Mouse (Mus musculus): ENCODE measurements at regions not wholly inside any gene's neighbourhood (a gene's known extent, or its start where the extent isn't known, plus 50 kb on each side); places are given as distances from the start of the nearest gene placed in this dataset.

DNA sequence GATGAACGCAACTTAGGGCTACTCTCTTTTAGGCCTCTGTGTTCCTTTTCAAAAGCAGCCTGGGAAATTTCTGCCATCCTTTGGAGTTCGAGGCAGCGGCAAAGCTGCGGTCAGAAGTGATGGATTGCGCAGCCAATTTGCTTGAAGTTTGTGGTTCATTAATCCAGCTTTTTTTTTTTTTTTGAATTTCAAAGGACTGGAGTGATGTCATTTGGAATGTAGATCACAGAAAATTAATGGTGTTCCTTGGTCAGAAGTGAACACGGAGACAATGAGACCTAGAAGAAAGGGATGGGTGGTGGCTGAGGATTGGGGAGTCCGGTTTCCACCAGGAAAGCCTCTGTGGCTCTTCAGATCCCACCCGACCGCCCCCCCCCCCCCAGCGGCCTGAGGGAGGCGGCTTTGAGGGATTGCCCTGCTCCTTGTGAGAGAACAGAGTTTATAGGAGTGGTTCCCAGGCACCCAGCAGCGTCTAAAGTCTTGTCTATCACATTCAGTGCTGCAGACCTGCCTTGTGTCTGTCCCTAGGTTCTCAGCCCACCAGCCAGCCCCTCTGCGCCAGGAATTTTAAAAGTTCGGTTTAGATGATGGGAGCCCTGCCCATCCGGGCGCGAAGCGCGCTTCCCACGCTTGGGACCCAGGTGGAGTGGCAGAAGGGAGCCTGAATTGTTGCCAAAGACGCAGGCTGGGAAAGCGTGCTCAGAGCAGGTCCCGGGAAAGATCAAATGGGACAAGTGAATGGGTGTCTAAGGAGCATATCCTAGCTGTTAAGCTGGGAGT is 135.1 kb downstream of the Klhl25 start:
- in situ Hi-C loops (cut with MboI; ENCODE audit: low pct_ligation_motif_present, low pct_unique_long_range_greater_than_20kb, low sequenced_read_pairs) (no loop called here), dilution Hi-C loops (cut with MboI; ENCODE audit: extremely low pct_ligation_motif_present, extremely low pct_unique_long_range_greater_than_20kb, low sequenced_read_pairs) (no loop called here)
- DNase-seq (ENCODE audit: extremely low read depth) = no peak
- H3K79me2 ChIP-seq (replicated peaks; ENCODE audit: control insufficient read depth, extremely low read depth, insufficient read depth, poor library complexity, severe bottlenecking) = no peaks in the 10 kb centered on the region
- no peaks in the 10 kb centered on the region for H3K4me1 ChIP-seq (ENCODE audit: control insufficient read depth in 1 of 2, insufficient read depth in 2 of 2)
- no peaks in the 10 kb centered on the region for H3K9me3 ChIP-seq (replicated peaks; ENCODE audit: low read length)
- H3K27ac ChIP-seq (ENCODE audit: insufficient read depth, low read depth) = no peak overlapping the region
- H3K4me3 ChIP-seq (replicated peaks in 1 of 3; ENCODE audit: low read depth in 2 of 3, low read length in 2 of 3, poor library complexity in 1 of 3) = no peak overlapping the region
- H3K27me3 ChIP-seq (replicated peaks) = peaks cover 60% of the 10 kb centered on the region
- no peak overlapping the region for H3K9ac ChIP-seq (ENCODE audit: insufficient read depth, low read depth)
- H3K4me2 ChIP-seq (ENCODE audit: insufficient read depth, low read depth, poor library complexity, severe bottlenecking) = no peak overlapping the region
- TF ChIP-seq MAX (IDR thresholded peaks at IDR 0.05; ENCODE audit: low read length) (no peak), POLR2A (IDR thresholded peaks at IDR 0.05; ENCODE audit: low read depth, low read length) (no peak), ZKSCAN1 (IDR thresholded peaks at IDR 0.05; ENCODE audit: borderline replicate concordance, low read depth, low read length) (no peak), POLR2AphosphoS2 (IDR thresholded peaks at IDR 0.05; ENCODE audit: low read depth, low read length) (no peak), RAD21 (IDR thresholded peaks at IDR 0.05; ENCODE audit: low read depth, low read length) (no peak), JUN (IDR thresholded peaks at IDR 0.05; ENCODE audit: insufficient read depth, low read depth, low read length) (no peak), UBTF (IDR thresholded peaks at IDR 0.05; ENCODE audit: low read depth, low read length) (no peak), SMC3 (IDR thresholded peaks at IDR 0.05; ENCODE audit: low read depth, low read length) (no peak), E2F4 (IDR thresholded peaks at IDR 0.05; ENCODE audit: insufficient replicate concordance, low read depth, low read length) (no peak), BHLHE40 (IDR thresholded peaks at IDR 0.05; ENCODE audit: low read depth, low read length) (no peak), GABPA (IDR thresholded peaks at IDR 0.05; ENCODE audit: insufficient replicate concordance, low read depth, low read length) (no peak), NELFE (IDR thresholded peaks at IDR 0.05; ENCODE audit: low read depth, low read length) (no peak), PAX5 (IDR thresholded peaks at IDR 0.05; ENCODE audit: low read length) (no peak), MYC (IDR thresholded peaks at IDR 0.05; ENCODE audit: low read depth, low read length) (no peak)
- no peaks in the 10 kb centered on the region for H3K36me3 ChIP-seq (replicated peaks in 1 of 2; ENCODE audit: control insufficient read depth in 1 of 2, insufficient read depth in 1 of 2, low read length in 1 of 2)

GRCm38 (mm10) chr7:75983809-75984171 is 135.7 kb downstream of the Klhl25 start:
- H3K4me3 ChIP-seq (replicated peaks in 1 of 3; ENCODE audit: low read depth in 2 of 3, low read length in 2 of 3, poor library complexity in 1 of 3) = no peak overlapping the region
- peaks cover 64% of the 10 kb centered on the region for H3K27me3 ChIP-seq (replicated peaks)
- dilution Hi-C loops (cut with MboI; ENCODE audit: extremely low pct_ligation_motif_present, extremely low pct_unique_long_range_greater_than_20kb, low sequenced_read_pairs) = no loop called here

More at GRCm38 (mm10) chr7:75983809-75984171, 135.7 kb downstream of the Klhl25 start:
- DNase-seq (ENCODE audit: extremely low read depth) = no peak
- Histone ChIP-seq H3K79me2 (replicated peaks; ENCODE audit: control insufficient read depth, extremely low read depth, insufficient read depth, poor library complexity, severe bottlenecking) (no peaks in the 10 kb centered on the region), H3K36me3 (replicated peaks in 1 of 2; ENCODE audit: control insufficient read depth in 1 of 2, insufficient read depth in 1 of 2, low read length in 1 of 2) (no peaks in the 10 kb centered on the region), H3K27ac (ENCODE audit: insufficient read depth, low read depth) (no peak overlapping the region), H3K9ac (ENCODE audit: insufficient read depth, low read depth) (no peak overlapping the region), H3K9me3 (replicated peaks; ENCODE audit: low read length) (no peaks in the 10 kb centered on the region), H3K4me2 (ENCODE audit: insufficient read depth, low read depth, poor library complexity, severe bottlenecking) (no peak overlapping the region), H3K4me1 (ENCODE audit: control insufficient read depth in 1 of 2, insufficient read depth in 2 of 2) (no peaks in the 10 kb centered on the region)
- TF ChIP-seq MXI1 (IDR thresholded peaks at IDR 0.05; ENCODE audit: low read depth, low read length) (no peak), POLR2A (IDR thresholded peaks at IDR 0.05; ENCODE audit: low read depth, low read length) (no peak), TBP (conservative IDR thresholded peaks at IDR 0.05; ENCODE audit: low read depth, low read length) (no peak), KAT2A (IDR thresholded peaks at IDR 0.05; ENCODE audit: insufficient replicate concordance, low read length) (no peak), RAD21 (IDR thresholded peaks at IDR 0.05; ENCODE audit: low read depth, low read length) (no peak), MYC (IDR thresholded peaks at IDR 0.05; ENCODE audit: low read depth, low read length) (no peak), NELFE (IDR thresholded peaks at IDR 0.05; ENCODE audit: low read depth, low read length) (no peak), MAFK (IDR thresholded peaks at IDR 0.05; ENCODE audit: insufficient replicate concordance, low read length) (no peak), JUN (IDR thresholded peaks at IDR 0.05; ENCODE audit: insufficient read depth, low read depth, low read length) (no peak), IRF4 (IDR thresholded peaks at IDR 0.05; ENCODE audit: low read depth, low read length) (no peak), ZNF384 (IDR thresholded peaks at IDR 0.05; ENCODE audit: low read depth, low read length) (no peak), E2F4 (IDR thresholded peaks at IDR 0.05; ENCODE audit: insufficient replicate concordance, low read depth, low read length) (no peak), MEF2A (IDR thresholded peaks at IDR 0.05; ENCODE audit: borderline replicate concordance, low read depth, low read length) (no peak)
- in situ Hi-C loops (cut with MboI; ENCODE audit: low pct_ligation_motif_present, low pct_unique_long_range_greater_than_20kb, low sequenced_read_pairs) = no loop called here
